Mouse (Mus musculus): ENCODE results near the gene Foxp2. TPM values are rescaled to one million over a fixed set of nuclear protein-coding genes. Genes with fewer than 3 reads are reported as not detected.

Gene Foxp2
- total RNA-seq, 1 experiment from 2014 or later = 0.58 TPM

Other genes with a start within 250 kb of the Foxp2 start
- 0.25 TPM in 1 of 2 replicates, not detected in the other for gene Ppp1r3a, start 146.1 kb upstream of the Foxp2 start, total RNA-seq (2017)

Measured in neutrophil, adult 5-6 weeks (primary cell).